Mouse (Mus musculus): ENCODE results near the gene Pip4k2a. TPM values are rescaled to one million over a fixed set of nuclear protein-coding genes. Genes with fewer than 3 reads are reported as not detected.

The Pip4k2a gene
- polyA plus RNA-seq, 2 experiments, result 15.2 to 16.6 TPM

DNA sequence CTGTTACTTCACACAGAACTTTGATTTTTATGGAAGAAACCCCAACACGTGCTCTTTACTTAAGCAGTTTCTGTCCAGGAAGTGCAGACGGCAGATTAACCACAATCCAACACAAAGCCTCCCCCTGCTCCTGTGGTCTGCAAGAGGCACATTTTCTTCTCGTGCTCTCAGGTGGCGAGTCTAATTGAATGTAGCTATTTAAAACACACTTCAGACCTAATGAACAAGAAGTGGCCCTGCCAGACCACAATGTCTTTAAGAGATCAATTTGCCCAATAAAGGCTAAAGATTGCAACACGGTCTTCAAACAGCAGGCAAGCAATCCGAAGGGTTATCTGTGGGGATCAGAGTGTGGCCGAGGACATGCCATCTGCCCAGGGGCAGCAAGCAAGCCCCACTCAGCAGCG is 59.0 kb downstream of the Pip4k2a start:
- H3K27me3 ChIP-seq (ENCODE audit: control insufficient read depth, insufficient read depth, low read length), result no peaks in the 10 kb centered on the region
- H3K9ac ChIP-seq (replicated peaks), result no peak overlapping the region
- DNase-seq (ENCODE audit: low read depth in 3 of 3, low spot score in 3 of 3) (no peak), ATAC-seq (ENCODE audit: insufficient read depth) (no peak)
- H3K4me3 ChIP-seq (ENCODE audit: insufficient read depth in 1 of 2, low read depth in 2 of 2, low read length in 2 of 2), result no peak overlapping the region
- H3K27ac ChIP-seq, result no peak overlapping the region
- WGBS (ENCODE audit: insufficient replicate concordance), result 11% methylated on average over 8 of the region's 8 CpGs
- TF ChIP-seq CTCF (IDR thresholded peaks at IDR 0.05; ENCODE audit: low read depth) (no peak), EP300 (IDR thresholded peaks at IDR 0.05; ENCODE audit: low read depth) (no peak)
- peak overlapping the region; percentile 34 for H3K4me2 ChIP-seq (ENCODE audit: low read depth)
- H3K36me3 ChIP-seq (replicated peaks; ENCODE audit: control insufficient read depth, insufficient read depth, low read depth), result no peaks in the 10 kb centered on the region
- peaks cover 76 to 90% of the 10 kb centered on the region in 2 experiments for H3K4me1 ChIP-seq (replicated peaks; ENCODE audit: control insufficient read depth in 2 of 2, insufficient read depth in 2 of 2, low read length in 1 of 2)
- H3K9me3 ChIP-seq (ENCODE audit: control insufficient read depth, low read length), result no peaks in the 10 kb centered on the region

DNA sequence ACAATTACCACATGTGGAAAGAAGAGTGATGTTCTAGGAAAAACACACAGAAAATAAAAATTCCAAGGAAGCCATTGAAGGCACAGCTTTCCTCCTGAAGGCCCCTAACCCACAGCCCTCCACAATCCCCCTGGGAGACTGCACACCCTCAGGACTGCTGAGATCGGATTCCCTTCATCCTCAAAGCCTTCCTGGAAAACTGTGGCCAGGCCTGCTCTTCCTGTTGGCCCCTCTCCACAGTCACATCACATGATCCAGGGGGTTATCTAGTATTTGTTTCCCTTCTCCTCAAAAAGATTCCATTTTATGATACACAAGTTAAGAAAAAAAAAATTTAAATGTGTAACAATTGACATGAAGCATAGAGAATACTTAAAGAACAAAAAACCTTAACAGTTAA is 59.7 kb downstream of the Pip4k2a start:
- 40% methylated on average over 1 of the region's 1 CpGs for WGBS (ENCODE audit: insufficient replicate concordance)
- DNase-seq (ENCODE audit: low read depth in 3 of 3, low spot score in 3 of 3) (no peak), ATAC-seq (ENCODE audit: insufficient read depth) (no peak)
- H3K9ac ChIP-seq (replicated peaks), result no peak overlapping the region
- TF ChIP-seq CTCF (IDR thresholded peaks at IDR 0.05; ENCODE audit: low read depth) (no peak), EP300 (IDR thresholded peaks at IDR 0.05; ENCODE audit: low read depth) (no peak)
- no peak overlapping the region for H3K4me3 ChIP-seq (ENCODE audit: insufficient read depth in 1 of 2, low read depth in 2 of 2, low read length in 2 of 2)
- no peaks in the 10 kb centered on the region for H3K27me3 ChIP-seq (ENCODE audit: control insufficient read depth, insufficient read depth, low read length)
- H3K36me3 ChIP-seq (replicated peaks; ENCODE audit: control insufficient read depth, insufficient read depth, low read depth), result no peaks in the 10 kb centered on the region
- peaks cover 73 to 85% of the 10 kb centered on the region in 2 experiments for H3K4me1 ChIP-seq (replicated peaks; ENCODE audit: control insufficient read depth in 2 of 2, insufficient read depth in 2 of 2, low read length in 1 of 2)
- H3K9me3 ChIP-seq (ENCODE audit: control insufficient read depth, low read length), result no peaks in the 10 kb centered on the region
- H3K4me2 ChIP-seq (ENCODE audit: low read depth), result no peak overlapping the region
- no peak overlapping the region for H3K27ac ChIP-seq

DNA sequence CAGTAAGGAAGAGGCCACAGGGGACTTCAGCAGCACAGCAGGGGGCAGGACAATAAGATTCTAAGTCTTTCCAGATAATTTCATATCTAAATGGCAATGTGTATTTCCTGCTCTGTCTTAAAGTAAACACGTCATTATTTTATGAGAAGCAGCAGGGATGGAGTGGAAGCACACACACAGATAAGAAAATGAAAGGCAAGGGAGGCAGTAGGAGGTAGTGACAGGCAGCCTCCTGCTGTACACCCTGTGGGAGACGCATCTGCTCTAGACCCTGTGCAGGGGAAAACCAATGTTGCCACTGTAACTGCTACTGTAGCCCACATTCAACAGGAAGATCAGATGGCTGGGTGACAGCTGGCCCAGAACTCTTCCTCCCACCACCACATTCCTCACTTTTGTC is 60.3 kb downstream of the Pip4k2a start:
- Histone ChIP-seq H3K9me3 (ENCODE audit: control insufficient read depth, low read length) (no peaks in the 10 kb centered on the region), H3K27ac (peak overlapping the region; percentile 26; the same call in 1 of the 2 replicates), H3K36me3 (replicated peaks; ENCODE audit: control insufficient read depth, insufficient read depth, low read depth) (no peaks in the 10 kb centered on the region), H3K4me2 (ENCODE audit: low read depth) (peak overlapping the region; percentile 19; the same call in 1 of the 2 replicates), H3K4me3 (ENCODE audit: insufficient read depth in 1 of 2, low read depth in 2 of 2, low read length in 2 of 2) (no peak overlapping the region), H3K27me3 (ENCODE audit: control insufficient read depth, insufficient read depth, low read length) (no peaks in the 10 kb centered on the region), H3K4me1 (replicated peaks; ENCODE audit: control insufficient read depth in 2 of 2, insufficient read depth in 2 of 2, low read length in 1 of 2) (peaks cover 70 to 78% of the 10 kb centered on the region in 2 experiments), H3K9ac (replicated peaks) (no peak overlapping the region; the same call in 1 of the 2 replicates)
- DNase-seq (ENCODE audit: low read depth in 3 of 3, low spot score in 3 of 3) (peak in 1 of 3 experiments; percentile 56), ATAC-seq (ENCODE audit: insufficient read depth) (peak; percentile 53)
- TF ChIP-seq EP300 (IDR thresholded peaks at IDR 0.05; ENCODE audit: low read depth), result peak; percentile 56
- no peak for TF ChIP-seq CTCF (IDR thresholded peaks at IDR 0.05; ENCODE audit: low read depth)
- 6% methylated on average over 2 of the region's 2 CpGs for WGBS (ENCODE audit: insufficient replicate concordance)

DNA sequence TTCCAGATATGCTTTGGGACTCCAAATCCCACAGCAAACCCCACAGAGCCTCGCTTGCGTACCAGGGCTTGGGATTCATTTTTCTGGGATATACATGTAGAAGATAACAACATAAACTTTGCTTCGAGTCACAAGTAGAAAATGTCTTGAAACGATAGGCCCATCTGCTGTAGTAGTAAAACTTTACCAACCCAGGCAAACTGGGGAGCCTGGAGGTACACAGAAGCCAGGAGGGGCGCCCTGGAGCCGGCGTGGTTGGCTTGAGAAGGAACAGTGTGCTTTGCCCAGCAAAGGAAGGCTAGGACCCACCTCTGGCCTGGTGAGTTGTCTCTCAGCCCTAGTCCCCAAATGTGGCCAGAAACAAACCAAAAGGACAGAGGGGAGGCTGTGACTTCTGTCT is 61.5 kb downstream of the Pip4k2a start:
- no peak overlapping the region for H3K4me3 ChIP-seq (ENCODE audit: insufficient read depth in 1 of 2, low read depth in 2 of 2, low read length in 2 of 2)
- no peaks in the 10 kb centered on the region for H3K9me3 ChIP-seq (ENCODE audit: control insufficient read depth, low read length)
- H3K4me2 ChIP-seq (ENCODE audit: low read depth), result peak overlapping the region; percentile 55
- peak overlapping the region; percentile 81 for H3K27ac ChIP-seq
- peaks cover 70% of the 10 kb centered on the region in 2 experiments for H3K4me1 ChIP-seq (replicated peaks; ENCODE audit: control insufficient read depth in 2 of 2, insufficient read depth in 2 of 2, low read length in 1 of 2)
- no peaks in the 10 kb centered on the region for H3K27me3 ChIP-seq (ENCODE audit: control insufficient read depth, insufficient read depth, low read length)
- no peak overlapping the region; the same call in none of the 2 replicates for H3K9ac ChIP-seq (replicated peaks)
- DNase-seq (ENCODE audit: low read depth in 3 of 3, low spot score in 3 of 3), result no peak
- 33% methylated on average over 7 of the region's 7 CpGs for WGBS (ENCODE audit: insufficient replicate concordance)
- H3K36me3 ChIP-seq (replicated peaks; ENCODE audit: control insufficient read depth, insufficient read depth, low read depth), result no peaks in the 10 kb centered on the region
- TF ChIP-seq EP300 (IDR thresholded peaks at IDR 0.05; ENCODE audit: low read depth) (no peak), CTCF (IDR thresholded peaks at IDR 0.05; ENCODE audit: low read depth) (peak; percentile 66)
- no peak for ATAC-seq (ENCODE audit: insufficient read depth)

DNA sequence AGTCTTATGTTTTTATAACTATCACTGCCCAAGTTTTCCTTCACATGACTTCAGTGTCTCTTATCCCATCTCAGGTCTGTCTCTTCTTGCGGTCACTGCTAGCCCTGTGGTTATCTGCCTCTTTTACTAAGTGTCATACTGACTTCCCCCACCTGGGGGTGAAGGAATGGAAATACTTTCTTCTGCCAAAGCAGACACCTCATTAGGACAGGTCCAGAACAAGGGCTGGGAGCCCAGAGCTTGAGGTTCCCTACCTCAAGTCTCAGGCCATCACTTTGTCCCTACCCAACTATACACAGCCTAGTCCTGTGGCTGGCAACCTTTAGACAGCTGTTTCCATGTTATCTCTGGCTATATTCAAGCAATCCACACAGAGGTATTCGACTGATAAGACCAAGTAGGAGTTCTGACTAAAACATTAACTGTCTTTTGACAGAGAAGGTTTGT is 62.3 kb downstream of the Pip4k2a start:
- H3K27ac ChIP-seq, result peak overlapping the region; percentile 81
- no peaks in the 10 kb centered on the region for H3K27me3 ChIP-seq (ENCODE audit: control insufficient read depth, insufficient read depth, low read length)
- peak overlapping the region; percentile 36; the same call in 1 of the 2 replicates for H3K9ac ChIP-seq (replicated peaks)
- peaks cover 62% of the 10 kb centered on the region in 2 experiments for H3K4me1 ChIP-seq (replicated peaks; ENCODE audit: control insufficient read depth in 2 of 2, insufficient read depth in 2 of 2, low read length in 1 of 2)
- 16% methylated on average over 2 of the region's 2 CpGs for WGBS (ENCODE audit: insufficient replicate concordance)
- H3K4me3 ChIP-seq (ENCODE audit: insufficient read depth in 1 of 2, low read depth in 2 of 2, low read length in 2 of 2), result no peak overlapping the region
- no peaks in the 10 kb centered on the region for H3K36me3 ChIP-seq (replicated peaks; ENCODE audit: control insufficient read depth, insufficient read depth, low read depth)
- no peaks in the 10 kb centered on the region for H3K9me3 ChIP-seq (ENCODE audit: control insufficient read depth, low read length)
- peak overlapping the region; percentile 55 for H3K4me2 ChIP-seq (ENCODE audit: low read depth)
- DNase-seq (ENCODE audit: low read depth in 3 of 3, low spot score in 3 of 3), result peak in 2 of 3 experiments; percentile 60
- TF ChIP-seq CTCF (IDR thresholded peaks at IDR 0.05; ENCODE audit: low read depth) (peak; percentile 42; the same call in 1 of the 2 replicates), EP300 (IDR thresholded peaks at IDR 0.05; ENCODE audit: low read depth) (peak; percentile 88)
- ATAC-seq (ENCODE audit: insufficient read depth), result peak; percentile 86

All from liver, embryonic 14.5 days (tissue).